Mouse (Mus musculus) brain, embryonic 14.5 days (tissue): ENCODE measurements around the gene Atg3.

Experiments used
- CTCF ChIP-seq: fragments of 200-500 bp; IDR thresholded peaks from 2 replicates; pipeline ENCODE4 v1.5.1; 2012; ENCODE audit warnings: inconsistent platforms, mild to moderate bottlenecking, moderate library complexity, borderline replicate concordance; ENCODE audit not compliant: insufficient read depth, insufficient read length; ENCODE audit errors: extremely low read depth
- POLR2A ChIP-seq: fragments of 200-500 bp; IDR thresholded peaks from 2 replicates; pipeline ENCODE4 v1.6.1; 2012; ENCODE audit warnings: mild to moderate bottlenecking, inconsistent platforms, borderline replicate concordance; ENCODE audit not compliant: poor library complexity, insufficient read depth, insufficient read length, severe bottlenecking; ENCODE audit errors: extremely low read depth

- TF ChIP-seq POLR2A (no peak), CTCF (no peak)
These were observed 768 bp downstream of the Atg3 start for GRCm38 (mm10) chr16:45159389-45159716.
